Mouse (Mus musculus) erythroblast, embryonic 14.5 days (primary cell): Measurements from ENCODE around the gene Pwwp2b. TPM values are rescaled to one million over a fixed set of nuclear protein-coding genes. Genes with fewer than 3 reads are reported as not detected.

Source experiments
- H3K27me3 ChIP-seq: 2 replicates; pipeline ENCODE4 v1.6.1; 2012; ENCODE audit warnings: inconsistent platforms; ENCODE audit not compliant: control insufficient read depth
- H3K36me3 ChIP-seq: 2 replicates; pipeline ENCODE4 v1.6.1; 2012; ENCODE audit warnings: mild to moderate bottlenecking, inconsistent platforms; ENCODE audit not compliant: control insufficient read depth
- H3K4me1 ChIP-seq: 2 replicates; pipeline ENCODE4 v1.6.1; 2012; ENCODE audit warnings: inconsistent platforms; ENCODE audit not compliant: control insufficient read depth
- H3K4me3 ChIP-seq: replicated peaks from 2 replicates; pipeline ENCODE3; 2012; ENCODE audit warnings: moderate library complexity, mild to moderate bottlenecking, inconsistent platforms
- H3K9me3 ChIP-seq: 2 replicates; pipeline ENCODE4 v1.6.1; 2012; ENCODE audit warnings: low read length, inconsistent platforms, mixed read lengths; ENCODE audit not compliant: control insufficient read depth
- GATA1 ChIP-seq: IDR thresholded peaks from 2 replicates; pipeline ENCODE4 v1.6.1; 2012; ENCODE audit warnings: low read length, inconsistent platforms, mixed read lengths
- TAL1 ChIP-seq: IDR thresholded peaks from 3 replicates; pipeline ENCODE4 v1.6.1; 2012; ENCODE audit warnings: low read length, inconsistent platforms, mixed read lengths
- polyA plus RNA-seq: library from polyadenylated mRNA; stranded (reverse); fragments of >175 nt; gene quantifications from 2 replicates; pipeline ENCODE4 v1.2.3, GENCODE M21; 2012

Gene Pwwp2b
- polyA plus RNA-seq, 1 experiment = not detected

DNA sequence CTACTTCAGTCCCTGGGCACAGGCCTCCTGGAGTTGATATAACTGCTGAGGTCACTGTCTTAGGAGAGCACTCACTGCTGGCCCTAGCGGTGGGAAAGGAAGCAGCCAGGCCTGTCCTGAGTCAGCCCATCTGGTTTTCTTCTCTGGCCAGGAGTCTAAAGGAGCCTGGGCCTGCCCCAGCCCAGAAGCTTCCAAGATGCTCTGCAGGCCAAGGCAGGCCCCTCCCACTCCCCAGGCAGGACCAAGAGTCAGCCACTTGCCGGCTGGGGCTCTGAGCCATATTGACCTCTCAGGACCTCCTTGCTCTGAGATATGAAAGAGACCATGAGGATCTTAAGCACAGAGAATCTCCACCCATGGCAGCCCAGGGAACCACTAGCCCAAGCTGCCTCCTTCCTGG, 60.8 kb downstream of the Pwwp2b start:
- Histone ChIP-seq H3K36me3 (no peaks in the 10 kb centered on the region), H3K4me1 (no peaks in the 10 kb centered on the region), H3K4me3 (no peak overlapping the region), H3K27me3 (no peaks in the 10 kb centered on the region), H3K9me3 (no peaks in the 10 kb centered on the region)
- TF ChIP-seq GATA1 = no peak
- TF ChIP-seq TAL1 = no peak

DNA sequence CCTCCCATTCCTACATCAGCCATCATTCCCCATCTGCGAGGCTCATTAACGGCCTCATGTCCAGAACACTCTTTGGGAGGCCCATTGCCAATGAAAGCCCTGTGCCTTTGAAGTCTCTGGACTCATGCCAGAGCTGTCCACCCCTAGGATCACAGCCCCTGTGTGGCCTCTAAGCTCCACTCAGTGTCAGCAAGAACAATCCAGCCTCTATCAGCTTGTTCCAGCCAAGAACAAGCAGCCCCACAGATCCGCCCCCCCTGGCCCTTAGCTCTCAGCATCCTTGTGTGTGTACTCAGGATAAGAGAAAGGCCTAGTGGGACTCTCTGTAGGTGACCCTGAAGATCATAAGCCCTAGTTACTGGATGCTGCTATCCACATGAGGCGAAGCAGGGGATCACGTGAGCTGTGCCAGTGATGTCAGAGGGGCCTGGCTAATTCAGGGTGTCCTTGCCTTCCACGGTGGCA, 62.2 kb downstream of the Pwwp2b start:
- Histone ChIP-seq H3K36me3 (no peaks in the 10 kb centered on the region), H3K4me1 (no peaks in the 10 kb centered on the region), H3K9me3 (no peaks in the 10 kb centered on the region), H3K27me3 (no peaks in the 10 kb centered on the region), H3K4me3 (no peak overlapping the region)
- TF ChIP-seq TAL1 = no peak
- no peak for TF ChIP-seq GATA1

DNA sequence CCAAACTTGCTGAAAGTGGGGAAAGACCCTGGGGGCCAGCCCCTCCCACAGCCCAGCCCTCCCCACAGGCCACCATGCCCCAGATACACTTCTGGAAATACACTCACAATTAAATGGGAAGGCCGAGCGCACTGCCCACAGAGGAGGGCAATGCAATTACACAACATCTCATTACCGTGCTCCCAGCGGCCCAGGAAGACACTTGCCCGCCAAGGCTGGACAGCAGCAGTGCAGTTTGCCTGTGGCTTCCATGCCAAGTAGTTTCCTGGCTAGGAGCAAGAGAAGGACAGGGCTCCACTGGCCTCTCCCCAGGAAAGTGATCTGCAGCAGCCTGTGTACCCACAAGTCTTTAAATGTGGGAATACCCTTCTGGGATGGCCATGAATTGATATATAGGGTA, 64.4 kb downstream of the Pwwp2b start:
- no peak for TF ChIP-seq GATA1
- no peak for TF ChIP-seq TAL1
- Histone ChIP-seq H3K36me3 (no peaks in the 10 kb centered on the region), H3K4me1 (no peaks in the 10 kb centered on the region), H3K27me3 (no peaks in the 10 kb centered on the region), H3K9me3 (no peaks in the 10 kb centered on the region), H3K4me3 (no peak overlapping the region)

DNA sequence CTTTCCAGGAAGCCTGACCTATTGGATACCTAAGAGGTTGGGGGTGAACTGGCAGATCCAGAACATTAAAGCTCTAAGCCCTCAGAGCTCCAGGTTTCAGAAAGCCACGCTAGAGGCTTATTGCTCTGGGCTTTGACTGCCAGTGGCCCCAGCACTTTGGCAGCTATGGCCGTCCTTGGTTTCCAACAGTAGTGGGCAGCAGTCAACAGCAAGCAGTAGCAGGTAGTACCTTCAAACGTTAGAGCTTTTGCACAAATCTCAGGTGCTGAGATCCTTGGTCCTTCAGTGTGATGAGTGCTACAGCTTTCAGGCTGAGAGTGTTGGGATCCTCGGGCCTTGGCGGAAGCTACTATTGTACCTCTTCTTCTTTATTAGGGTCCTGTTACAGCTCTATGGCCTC, 65.1 kb downstream of the Pwwp2b start:
- H3K4me1 ChIP-seq = no peaks in the 10 kb centered on the region

DNA sequence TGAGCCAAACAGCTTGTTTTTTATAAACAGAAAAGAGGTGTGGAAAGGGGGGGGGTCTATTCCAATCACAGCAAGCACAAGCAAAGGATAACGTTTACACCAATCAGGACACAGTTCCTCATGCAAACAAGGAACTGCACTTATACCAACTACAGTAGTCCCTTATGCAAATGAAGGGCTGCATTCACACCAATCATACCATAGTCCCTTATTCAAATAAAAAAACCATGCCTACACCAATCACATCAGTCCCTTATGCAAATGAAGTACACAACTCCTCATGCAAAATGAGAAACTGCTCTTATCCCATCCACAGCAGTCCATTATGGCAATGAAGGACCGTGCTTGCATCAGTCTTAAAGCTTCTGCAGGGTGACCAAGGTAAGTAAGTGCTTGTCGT, 66.4 kb downstream of the Pwwp2b start:
- Histone ChIP-seq H3K36me3 (no peaks in the 10 kb centered on the region), H3K27me3 (no peaks in the 10 kb centered on the region), H3K4me3 (no peak overlapping the region), H3K9me3 (no peaks in the 10 kb centered on the region), H3K4me1 (no peaks in the 10 kb centered on the region)
- TF ChIP-seq TAL1 (no peak), GATA1 (no peak)

More for the DNA sequence above, 65.1 kb downstream of the Pwwp2b start:
- no peak overlapping the region for H3K4me3 ChIP-seq
- H3K9me3 ChIP-seq = no peaks in the 10 kb centered on the region
- no peak for TF ChIP-seq GATA1
- TF ChIP-seq TAL1 = no peak
- H3K27me3 ChIP-seq = no peaks in the 10 kb centered on the region
- H3K36me3 ChIP-seq = no peaks in the 10 kb centered on the region

DNA sequence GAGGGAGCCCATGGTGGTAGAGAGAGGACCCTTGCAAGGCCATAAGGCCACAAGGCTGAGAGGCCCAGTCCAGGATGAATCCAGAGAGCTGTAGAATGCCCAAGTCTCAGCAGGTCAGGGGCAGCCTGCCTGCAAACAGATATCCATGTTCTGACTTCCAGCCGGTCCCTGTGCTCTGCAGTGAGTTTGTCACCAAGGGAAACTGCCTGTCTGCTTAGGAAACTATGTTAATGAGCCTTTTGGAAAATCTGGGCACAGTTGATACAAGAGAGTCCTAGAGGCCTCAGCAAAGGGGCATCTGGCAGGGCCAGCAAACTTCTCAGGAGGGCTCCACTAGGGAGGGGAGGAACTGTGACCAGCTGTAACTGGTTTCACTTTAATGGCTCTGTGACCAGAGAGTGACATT, 70.7 kb downstream of the Pwwp2b start:
- TF ChIP-seq GATA1 (no peak), TAL1 (no peak)
- Histone ChIP-seq H3K4me3 (no peak overlapping the region), H3K36me3 (no peaks in the 10 kb centered on the region), H3K27me3 (no peaks in the 10 kb centered on the region), H3K9me3 (no peaks in the 10 kb centered on the region), H3K4me1 (no peaks in the 10 kb centered on the region)

Other genes starting within 250 kb of the Pwwp2b start
- not detected in 2 replicates for gene Dpysl4, start 162.5 kb upstream of the Pwwp2b start, polyA plus RNA-seq
- not detected in 2 replicates for gene Lrrc27, start 35.5 kb upstream of the Pwwp2b start, polyA plus RNA-seq
- not detected in 2 replicates for gene Stk32c, start 35.2 kb upstream of the Pwwp2b start, polyA plus RNA-seq
- gene Inpp5a, start 140.6 kb downstream of the Pwwp2b start, polyA plus RNA-seq = 0.25 and 0.33 TPM in 2 replicates